Mouse (Mus musculus) kidney, postnatal 0 days (tissue): ENCODE data around the gene A330070K13Rik. TPM values are rescaled to one million over a fixed set of nuclear protein-coding genes. Genes with fewer than 3 reads are reported as not detected.

Experiments used
- ATAC-seq: fragments of 200-750 bp; cut with Nextera tagmentation; replicated peaks from 2 replicates; pipeline ENCODE4 v1.8.0; 2017; ENCODE audit warnings: low read depth, moderate number of reproducible peaks, moderate TSS enrichment, moderate library complexity; ENCODE audit not compliant: low FRiP score
- DNase-seq: peaks from one replicate; pipeline ENCODE4 v3.0.0-alpha.2; 2016; ENCODE audit warnings: low spot score
- H3K27ac ChIP-seq: fragments of 300-500 bp; sonication (generic); 2 replicates; pipeline ENCODE4 v1.5.1; 2014; ENCODE audit warnings: mild to moderate bottlenecking
- H3K27me3 ChIP-seq: fragments of 300-500 bp; sonication (generic); 2 replicates; pipeline ENCODE4 v1.6.1; 2014; ENCODE audit warnings: low read length, mixed read lengths; ENCODE audit not compliant: insufficient read depth
- H3K36me3 ChIP-seq: fragments of 300-500 bp; sonication (generic); 2 replicates; pipeline ENCODE4 v1.6.1; 2014; ENCODE audit warnings: low read length, mixed read lengths; ENCODE audit not compliant: insufficient read depth
- H3K4me1 ChIP-seq: fragments of 300-500 bp; sonication (generic); replicated peaks from 2 replicates; pipeline ENCODE4 v1.6.1; 2014; ENCODE audit warnings: antibody characterized with exemption, low read length, mixed read lengths; ENCODE audit not compliant: insufficient read depth
- H3K4me2 ChIP-seq: fragments of 300-500 bp; sonication (generic); 2 replicates; pipeline ENCODE4 v1.6.1; 2014; ENCODE audit warnings: mild to moderate bottlenecking, low read length, moderate library complexity, mixed read lengths
- H3K4me3 ChIP-seq: fragments of 300-500 bp; sonication (generic); replicated peaks from 2 replicates; pipeline ENCODE4 v1.5.1; 2014; ENCODE audit warnings: low read depth, low read length
- H3K9ac ChIP-seq: fragments of 300-500 bp; sonication (generic); 2 replicates; pipeline ENCODE4 v1.6.1; 2014; ENCODE audit warnings: low read depth, low read length
- H3K9me3 ChIP-seq: fragments of 300-500 bp; sonication (generic); replicated peaks from 2 replicates; pipeline ENCODE4 v1.6.1; 2016; ENCODE audit warnings: low read length, inconsistent platforms, mixed read lengths
- CTCF ChIP-seq: IDR thresholded peaks from 2 replicates; pipeline ENCODE4 v1.5.1; 2016; ENCODE audit warnings: antibody characterized with exemption, low read depth, mild to moderate bottlenecking, moderate library complexity
- WGBS: fragments of 180-500 bp; shearing (Covaris S2); extraction: QIAGEN DNeasy Blood & Tissue Kit; methylation state at CpG from one replicate; pipeline ENCODE4 v1.1.7; 2014; 5-methylcytosine and 5-hydroxymethylcytosine counted together
- polyA plus RNA-seq: library from polyadenylated mRNA; unstranded; fragments of >200 nt; fragmentation: Nextera tagmentation; extraction: Ambion mirVana; gene quantifications from 2 replicates; pipeline ENCODE4 v1.2.1, GENCODE M21; 2015

A330070K13Rik gene
- polyA plus RNA-seq, 1 experiment from 2014 or later, result not detected

- Histone ChIP-seq H3K4me3 (no peak overlapping the region), H3K4me1 (no peaks in the 10 kb centered on the region), H3K27ac (no peak overlapping the region), H3K36me3 (no peaks in the 10 kb centered on the region), H3K4me2 (no peak overlapping the region), H3K9ac (no peak overlapping the region), H3K27me3 (no peaks in the 10 kb centered on the region), H3K9me3 (no peaks in the 10 kb centered on the region)
- TF ChIP-seq CTCF, result no peak
- DNase-seq (no peak), ATAC-seq (no peak)
- WGBS, result 64% methylated on average over 8 of the region's 8 CpGs
These were observed 10.0 kb upstream of the A330070K13Rik start for GRCm38 (mm10) chr5:130394386-130394785.

DNA sequence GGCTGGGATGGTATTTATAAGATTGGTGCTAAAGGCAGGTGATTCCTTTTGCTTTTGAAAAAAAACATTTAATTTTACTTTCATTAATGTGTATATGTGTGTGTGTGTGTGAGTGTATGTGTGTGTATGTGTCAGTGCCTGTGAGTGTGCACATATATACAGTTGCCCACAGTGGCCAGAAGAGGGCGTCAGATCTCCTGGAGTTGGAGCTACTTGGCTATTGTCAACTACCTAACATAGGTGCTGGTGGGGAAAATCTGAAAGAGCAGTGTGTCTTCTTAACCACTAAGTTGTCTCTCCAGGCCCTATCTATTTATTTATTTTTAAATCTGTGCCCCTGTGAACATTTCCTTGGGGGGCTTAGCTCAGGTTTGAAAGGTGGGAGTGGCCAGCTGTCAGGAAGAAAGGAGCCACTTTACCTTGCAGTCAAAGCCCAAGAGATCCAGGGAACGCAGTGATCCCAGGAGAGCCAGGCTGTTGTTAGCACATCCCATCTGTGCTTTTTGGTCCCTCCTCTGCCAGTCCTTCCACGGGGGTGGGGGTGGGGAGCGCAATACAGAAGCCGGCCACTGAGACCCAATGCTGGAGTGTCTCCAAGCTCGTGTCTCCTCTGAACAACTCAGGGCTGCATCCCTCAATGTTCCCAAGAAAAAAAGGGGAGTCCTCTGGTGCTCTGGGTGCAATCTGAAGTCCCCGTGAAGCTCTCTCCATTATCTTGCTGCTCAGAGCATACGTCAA lies 9.4 kb upstream of the A330070K13Rik start:
- no peak for TF ChIP-seq CTCF
- H3K4me2 ChIP-seq, result no peak overlapping the region
- H3K4me1 ChIP-seq, result no peaks in the 10 kb centered on the region
- no peaks in the 10 kb centered on the region for H3K9me3 ChIP-seq
- H3K27me3 ChIP-seq, result no peaks in the 10 kb centered on the region
- ATAC-seq (no peak), DNase-seq (no peak)
- H3K27ac ChIP-seq, result no peak overlapping the region
- 46% methylated on average over 8 of the region's 8 CpGs for WGBS
- H3K4me3 ChIP-seq, result no peak overlapping the region
- no peaks in the 10 kb centered on the region for H3K36me3 ChIP-seq
- H3K9ac ChIP-seq, result no peak overlapping the region

GRCm38 (mm10) chr5:130386418-130386817 lies 2.0 kb upstream of the A330070K13Rik start:
- WGBS, result 60% methylated on average over 7 of the region's 7 CpGs
- TF ChIP-seq CTCF, result no peak
- DNase-seq (no peak), ATAC-seq (no peak)
- no peaks in the 10 kb centered on the region for H3K4me1 ChIP-seq
- no peak overlapping the region for H3K27ac ChIP-seq
- H3K4me2 ChIP-seq, result no peak overlapping the region
- H3K9me3 ChIP-seq, result no peaks in the 10 kb centered on the region
- no peak overlapping the region for H3K9ac ChIP-seq
- H3K4me3 ChIP-seq, result no peak overlapping the region
- no peaks in the 10 kb centered on the region for H3K36me3 ChIP-seq
- no peaks in the 10 kb centered on the region for H3K27me3 ChIP-seq

- no peak overlapping the region for H3K4me2 ChIP-seq
- no peak overlapping the region for H3K4me3 ChIP-seq
- DNase-seq (no peak), ATAC-seq (no peak)
- 85% methylated on average over 3 of the region's 3 CpGs for WGBS
- H3K36me3 ChIP-seq, result no peaks in the 10 kb centered on the region
- H3K9me3 ChIP-seq, result no peaks in the 10 kb centered on the region
- no peak for TF ChIP-seq CTCF
- H3K27ac ChIP-seq, result no peak overlapping the region
- H3K9ac ChIP-seq, result no peak overlapping the region
- H3K4me1 ChIP-seq, result no peaks in the 10 kb centered on the region
- no peaks in the 10 kb centered on the region for H3K27me3 ChIP-seq
These were observed 9.0 kb downstream of the A330070K13Rik start for GRCm38 (mm10) chr5:130375411-130375810.

- ATAC-seq, result no peak
- Histone ChIP-seq H3K36me3 (no peaks in the 10 kb centered on the region), H3K27ac (no peak within 1 kb of the TSS), H3K4me2 (no peak within 1 kb of the TSS), H3K9ac (no peak within 1 kb of the TSS), H3K27me3 (no peaks in the 10 kb centered on the region), H3K9me3 (no peaks in the 10 kb centered on the region), H3K4me1 (no peaks in the 10 kb centered on the region), H3K4me3 (no peak within 1 kb of the TSS)
- 56% methylated on average over 11 of the region's 11 CpGs for WGBS
- no peak for TF ChIP-seq CTCF
- DNase-seq, result no peak
These were observed 15.2 kb downstream of the A330070K13Rik start, which contains the start of gene Caln1 for GRCm38 (mm10) chr5:130369237-130369636. Gene Caln1 (plus strand): TSS chr5:130369455.

GRCm38 (mm10) chr5:130368236-130368635 lies 16.2 kb downstream of the A330070K13Rik start:
- no peak for DNase-seq
- no peak overlapping the region for H3K9ac ChIP-seq
- no peaks in the 10 kb centered on the region for H3K36me3 ChIP-seq
- H3K4me3 ChIP-seq, result no peak overlapping the region
- ATAC-seq, result no peak
- 83% methylated on average over 6 of the region's 6 CpGs for WGBS
- H3K27ac ChIP-seq, result no peak overlapping the region
- no peak overlapping the region for H3K4me2 ChIP-seq
- no peaks in the 10 kb centered on the region for H3K27me3 ChIP-seq
- no peak for TF ChIP-seq CTCF
- H3K4me1 ChIP-seq, result no peaks in the 10 kb centered on the region
- H3K9me3 ChIP-seq, result no peaks in the 10 kb centered on the region
